Mouse (Mus musculus) thymus, adult 18-20 months (tissue): Measurements from ENCODE around the gene Crybg3.
A peak's percentile ranks its signal among the peaks of the same experiment; 100 is the strongest.

Source experiments
- DNase-seq, 2 experiments: peaks; one replicate each; pipeline ENCODE4 v3.0.0; 2022; ENCODE audit warnings: mixed read lengths in 2 of 2

The Crybg3 gene

DNA sequence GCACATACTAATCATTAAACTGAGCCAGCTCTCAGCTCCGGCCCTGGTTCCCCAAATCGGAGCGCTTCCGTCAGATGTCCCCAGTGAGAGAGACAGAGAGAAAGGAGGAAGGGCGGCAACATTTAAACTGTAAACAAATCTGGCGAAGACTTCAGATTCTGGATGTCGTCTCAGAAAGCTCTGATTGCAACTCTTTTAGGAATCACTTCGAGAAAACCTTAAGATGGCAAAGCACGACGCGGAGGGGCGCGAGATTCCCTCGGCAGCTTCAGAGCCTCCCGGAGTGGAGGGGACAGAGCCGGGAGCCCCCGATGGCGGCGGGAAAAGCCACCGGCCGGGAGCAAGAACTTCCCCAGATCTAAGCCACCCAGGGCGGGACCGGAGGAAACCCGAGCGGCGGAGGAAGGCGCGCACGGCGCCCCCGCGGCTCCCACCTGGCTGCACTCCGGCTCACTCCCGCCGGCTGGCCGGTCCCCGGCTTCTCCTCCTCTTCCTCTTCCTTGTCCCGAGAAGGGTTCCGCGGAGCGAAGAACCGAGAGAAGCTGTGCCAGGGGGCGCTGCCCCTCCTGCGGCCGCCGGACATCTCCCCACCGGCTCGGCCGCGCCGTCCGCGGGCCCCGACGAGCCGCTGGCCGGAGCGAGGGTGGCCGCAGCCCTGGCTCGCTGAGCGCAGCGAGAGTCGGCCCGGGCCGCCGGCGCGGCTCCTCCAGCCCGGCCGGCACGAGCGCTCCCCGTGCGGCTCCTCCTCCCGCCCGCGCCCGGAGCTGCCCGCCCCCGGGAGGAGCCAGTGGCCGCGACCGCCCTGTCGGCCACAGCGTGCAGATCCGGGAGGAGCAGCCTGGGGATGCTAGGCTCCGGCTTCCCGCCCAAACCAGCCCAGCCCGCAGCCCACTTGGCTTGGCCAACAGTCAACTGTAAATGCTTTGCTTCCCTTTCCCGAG is at the start of gene Crybg3:
TSS of gene Crybg3 (minus strand) at position 669 of the 941 bp plus-strand sequence.
- DNase-seq, result peak; percentile 7 to 10

DNA sequence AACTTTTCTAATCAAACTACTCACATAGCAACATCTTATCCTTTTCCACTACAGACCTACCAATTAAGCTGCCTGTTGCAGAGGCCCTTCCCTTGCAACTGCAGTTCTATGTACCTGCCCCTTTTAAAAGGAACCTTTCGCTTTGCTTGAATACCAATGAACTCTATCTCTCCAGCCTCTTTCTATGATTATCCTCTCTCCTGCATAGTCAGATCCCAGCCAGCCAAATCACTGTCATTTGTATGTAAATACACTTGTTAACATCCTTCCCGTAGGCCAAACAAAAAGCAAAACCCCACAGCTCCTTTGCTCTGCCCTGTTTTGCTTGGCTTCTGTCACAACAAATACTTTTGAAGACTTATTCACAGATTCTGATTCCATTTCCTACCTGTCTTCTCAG is 43.0 kb upstream of the Crybg3 start:
- no peak for DNase-seq

DNA sequence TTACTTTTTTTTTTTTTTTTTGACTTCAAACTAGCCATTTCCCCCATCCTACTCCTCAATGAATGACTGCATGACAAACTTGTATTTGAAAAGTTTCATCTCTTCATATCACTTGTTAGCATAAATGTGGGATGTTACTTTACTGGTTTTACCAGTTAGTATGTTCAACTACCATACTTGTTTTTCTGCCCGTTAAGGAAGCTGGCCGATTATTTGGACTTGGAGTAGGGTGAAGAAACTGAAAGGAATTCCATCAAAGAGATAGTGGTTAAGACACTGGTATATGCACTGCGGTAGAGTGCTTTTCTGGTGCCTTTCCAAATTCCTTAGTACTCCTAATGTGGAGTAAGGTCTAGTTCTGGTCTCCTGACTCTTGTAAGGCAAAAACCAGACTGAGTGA is 39.2 kb upstream of the Crybg3 start:
- DNase-seq, result no peak

DNA sequence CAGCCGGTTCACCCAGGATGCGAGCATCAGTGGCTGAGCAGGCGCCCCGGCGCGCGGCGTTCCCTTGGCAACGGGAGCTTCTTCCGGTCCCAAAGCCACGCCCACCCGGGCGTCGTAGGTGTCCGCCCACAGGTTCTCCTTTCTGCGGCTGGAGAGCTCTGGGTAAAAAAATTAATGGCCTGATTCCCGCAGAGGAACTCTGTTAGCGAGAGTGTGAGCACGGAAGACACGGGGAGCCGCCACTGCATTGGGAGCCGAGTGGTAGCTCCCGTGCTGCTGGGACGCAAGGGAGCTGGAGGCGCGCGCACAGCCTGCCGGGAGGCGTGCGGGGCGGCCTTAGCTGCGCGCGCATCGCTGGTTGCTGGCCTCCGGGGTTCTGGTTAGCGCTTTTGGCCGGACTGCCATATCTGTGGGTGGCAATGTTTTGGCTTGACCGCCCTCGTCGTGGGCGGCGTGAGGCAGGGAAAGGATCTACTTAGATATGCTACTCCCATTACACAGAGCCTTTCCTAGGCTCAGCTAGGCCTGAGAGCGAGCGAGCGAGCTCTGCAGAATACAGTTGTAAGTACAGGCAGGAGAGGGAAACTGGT is 38.4 kb upstream of the Crybg3 start, which contains the start of gene Arl6:
TSS of gene Arl6 (minus strand) at position 290 of the 590 bp plus-strand sequence.
- DNase-seq, result peak; percentile 79 to 80

- no peak for DNase-seq
Measured at GRCm38 (mm10) chr16:59634598-59634997, 33.8 kb upstream of the Crybg3 start.

DNA sequence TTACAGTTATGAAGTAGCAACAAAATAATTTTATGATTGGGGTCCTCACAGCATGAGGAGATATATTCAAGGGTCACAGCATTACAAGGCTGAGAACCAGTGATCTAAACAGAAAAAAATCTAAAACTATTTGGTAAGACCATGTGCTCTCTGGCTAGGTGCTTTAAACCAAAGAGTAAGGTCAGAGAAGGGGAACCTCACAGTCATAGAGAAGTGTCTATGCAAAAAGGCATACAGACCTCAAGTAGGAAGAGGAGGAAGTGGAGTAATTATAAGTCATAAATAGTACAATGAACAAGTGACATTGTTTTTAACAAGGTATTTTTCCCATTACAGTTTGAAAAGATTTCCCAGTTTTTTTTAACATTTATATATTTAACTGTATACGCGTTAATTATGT is 20.8 kb upstream of the Crybg3 start:
- DNase-seq, result no peak

DNA sequence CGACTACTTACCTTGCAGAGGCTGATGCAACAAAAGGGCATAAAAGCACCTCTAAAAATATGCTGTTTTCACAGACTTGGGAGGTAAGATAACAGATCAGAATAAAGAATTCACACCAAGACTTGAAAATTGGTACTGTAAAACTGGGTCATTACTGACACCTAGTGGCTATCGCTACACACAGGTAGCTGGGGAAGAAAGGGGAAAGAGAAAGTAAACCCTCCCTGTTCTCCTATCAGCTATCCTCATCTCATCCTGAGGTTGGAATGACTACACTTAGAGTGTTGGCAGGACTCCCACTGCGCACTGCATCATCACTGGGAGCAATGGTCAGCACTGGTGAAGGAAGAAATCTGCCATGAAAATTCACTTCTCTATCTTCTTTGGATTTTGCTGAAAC is 16.4 kb upstream of the Crybg3 start:
- no peak for DNase-seq

DNA sequence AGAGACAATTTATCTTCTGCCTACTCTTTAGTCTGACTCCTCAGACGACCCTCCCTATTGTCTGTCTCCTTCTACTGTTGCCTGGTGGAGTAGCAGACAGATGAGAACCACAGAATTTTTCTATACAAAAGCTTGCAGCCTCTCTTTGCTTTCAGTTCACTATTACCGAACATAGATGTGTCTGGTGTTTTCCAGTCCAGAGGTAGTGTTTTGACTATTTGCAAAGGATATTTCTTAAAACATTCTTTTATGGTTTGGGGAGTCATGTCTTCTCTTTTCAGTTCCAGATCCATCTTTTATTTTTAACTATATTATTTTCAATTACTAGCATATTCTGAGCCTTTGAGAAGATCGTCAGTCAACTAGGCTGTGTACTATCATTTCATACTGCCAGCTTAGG is 14.9 kb upstream of the Crybg3 start:
- no peak for DNase-seq

- no peak for DNase-seq
Measured at GRCm38 (mm10) chr16:59610750-59611149, 10.0 kb upstream of the Crybg3 start.

DNA sequence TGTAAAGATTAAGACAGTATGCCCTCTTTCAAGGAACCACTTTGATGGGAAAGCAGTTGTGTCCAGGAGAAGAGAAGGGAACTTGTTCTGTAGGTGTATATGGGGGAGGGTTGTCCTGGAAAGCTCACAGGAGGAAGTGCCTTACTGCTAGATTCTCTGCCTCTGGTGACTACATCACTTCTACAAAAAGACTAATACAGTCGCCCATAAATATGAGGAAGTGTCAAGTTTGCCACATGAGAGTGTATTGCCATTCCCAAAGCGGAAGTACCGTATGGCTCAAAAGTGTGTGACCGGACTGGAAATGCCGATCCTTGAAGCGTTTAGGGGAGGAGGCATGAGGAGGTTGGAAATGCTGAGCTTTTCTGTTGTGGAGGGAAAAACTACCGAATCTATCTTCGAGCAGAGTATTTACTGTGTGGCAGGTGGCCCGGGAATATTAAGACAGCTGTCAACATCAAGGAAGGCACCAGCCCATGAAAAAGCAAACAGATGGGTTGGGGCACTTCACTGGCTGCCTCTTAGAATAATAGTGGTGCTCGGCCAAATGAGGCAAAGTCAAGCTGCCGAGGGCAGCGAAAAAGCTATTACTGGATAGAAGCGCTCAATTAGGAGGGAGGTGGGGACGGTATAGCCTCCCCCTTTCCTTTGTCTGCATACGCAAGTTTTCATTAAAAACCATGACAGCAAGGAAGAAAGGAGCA is 3.5 kb upstream of the Crybg3 start:
- no peak for DNase-seq

- DNase-seq, result no peak
Measured at GRCm38 (mm10) chr16:59599411-59600265, 1.1 kb downstream of the Crybg3 start.

GRCm38 (mm10) chr16:59598997-59599396 is 1.8 kb downstream of the Crybg3 start:
- no peak for DNase-seq

- DNase-seq, result no peak
Measured at GRCm38 (mm10) chr16:59597256-59597655, 3.5 kb downstream of the Crybg3 start.

DNA sequence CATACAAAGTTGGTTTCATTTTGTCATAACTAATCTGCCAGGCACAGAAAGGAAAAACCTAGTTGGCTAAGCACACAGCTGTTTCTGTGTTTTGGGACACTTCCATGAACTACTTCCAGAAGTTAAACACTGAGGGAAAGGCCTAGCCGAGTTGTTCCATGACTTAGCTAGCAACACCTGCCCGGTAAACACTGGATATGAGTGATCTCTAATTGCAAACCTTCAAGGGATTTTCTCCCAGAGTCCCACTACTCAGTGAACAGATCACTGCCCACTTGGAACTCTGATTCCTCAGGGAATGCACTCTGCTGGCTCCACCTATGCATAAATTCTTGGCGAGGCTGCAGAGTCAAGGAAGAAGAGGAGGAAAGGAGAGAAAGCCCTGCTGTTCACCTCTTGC is 6.1 kb downstream of the Crybg3 start:
- no peak for DNase-seq

GRCm38 (mm10) chr16:59590790-59591189 is 10.0 kb downstream of the Crybg3 start:
- DNase-seq, result no peak

DNA sequence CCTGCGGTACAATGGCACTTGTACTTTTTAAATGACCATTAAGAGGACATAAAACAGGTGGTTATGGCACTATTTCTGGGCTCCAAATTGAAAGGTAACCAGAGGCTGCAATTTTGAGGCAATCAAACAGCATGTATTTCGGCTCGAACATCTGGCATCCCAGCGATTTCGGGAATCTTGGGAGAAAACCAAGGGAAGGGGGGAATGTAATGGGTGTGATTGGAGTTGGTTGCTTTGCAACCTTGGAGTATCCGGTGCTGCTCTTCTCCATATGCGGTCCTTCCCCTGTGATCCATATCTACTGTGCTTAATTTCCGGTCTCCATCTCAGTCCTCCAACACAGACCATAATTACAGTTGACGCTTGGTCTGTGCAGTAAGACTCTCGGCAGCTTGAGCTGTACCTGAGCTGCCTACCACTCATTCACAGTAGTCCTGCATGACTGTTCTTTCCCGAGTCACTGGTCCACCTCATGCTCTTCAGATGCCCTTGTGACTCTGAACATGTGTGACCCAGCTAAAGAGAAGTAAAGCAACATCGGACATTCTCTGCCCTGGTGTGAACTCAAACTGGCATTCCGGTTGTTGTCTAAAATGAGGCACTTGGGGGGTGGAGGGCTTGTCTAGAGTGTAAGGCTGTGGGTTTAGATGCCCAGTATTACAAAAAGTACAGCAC is 12.3 kb downstream of the Crybg3 start:
- no peak for DNase-seq

GRCm38 (mm10) chr16:59587816-59588215 is 13.0 kb downstream of the Crybg3 start:
- DNase-seq, result no peak

- no peak for DNase-seq
Measured at GRCm38 (mm10) chr16:59586911-59587310, 13.9 kb downstream of the Crybg3 start.

DNA sequence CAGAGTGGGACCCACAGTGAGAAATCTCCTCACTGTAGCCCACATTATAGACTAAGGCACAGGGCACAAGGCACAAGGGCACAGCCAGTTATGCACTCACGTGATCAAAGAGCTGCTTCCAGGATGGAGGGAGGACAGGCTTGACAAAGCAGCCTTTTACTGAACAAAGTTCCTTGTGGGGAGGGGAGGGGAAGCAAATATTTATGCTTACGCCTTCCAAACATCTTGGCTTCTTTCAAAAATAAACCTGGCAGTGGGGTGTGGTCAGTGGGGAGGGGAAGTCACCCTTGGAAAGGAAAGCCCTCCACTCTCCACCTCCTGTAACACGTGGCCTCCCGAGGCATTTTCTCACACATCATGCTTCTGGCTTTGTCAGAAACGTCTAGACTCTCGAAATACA is 14.5 kb downstream of the Crybg3 start:
- no peak for DNase-seq

DNA sequence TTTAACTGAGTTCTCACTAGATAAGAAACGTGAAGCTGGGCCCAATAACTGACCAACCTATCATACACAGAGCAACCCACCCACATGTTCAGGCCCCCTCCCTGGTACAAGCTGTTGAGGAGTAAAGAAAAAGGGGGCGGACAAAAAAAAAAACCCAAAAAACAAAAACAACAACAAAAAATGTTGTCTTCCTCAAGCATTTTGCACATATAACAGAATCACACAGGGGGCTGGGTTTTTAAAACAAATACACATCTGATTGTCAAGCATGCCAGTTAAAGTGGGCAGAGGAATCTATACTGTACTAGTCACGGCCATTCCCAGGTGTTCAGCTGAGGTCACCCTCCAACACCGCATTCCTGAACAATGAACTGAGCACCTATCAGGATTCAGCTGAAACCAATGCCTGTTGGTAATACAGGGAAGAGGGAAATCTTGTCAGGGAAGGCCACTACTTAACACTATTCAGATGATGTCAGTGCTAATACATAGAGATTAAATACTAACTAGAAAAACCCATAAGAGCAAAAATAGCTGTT is 15.0 kb downstream of the Crybg3 start:
- no peak for DNase-seq

- DNase-seq, result no peak
Measured at GRCm38 (mm10) chr16:59583515-59583914, 17.3 kb downstream of the Crybg3 start.

DNA sequence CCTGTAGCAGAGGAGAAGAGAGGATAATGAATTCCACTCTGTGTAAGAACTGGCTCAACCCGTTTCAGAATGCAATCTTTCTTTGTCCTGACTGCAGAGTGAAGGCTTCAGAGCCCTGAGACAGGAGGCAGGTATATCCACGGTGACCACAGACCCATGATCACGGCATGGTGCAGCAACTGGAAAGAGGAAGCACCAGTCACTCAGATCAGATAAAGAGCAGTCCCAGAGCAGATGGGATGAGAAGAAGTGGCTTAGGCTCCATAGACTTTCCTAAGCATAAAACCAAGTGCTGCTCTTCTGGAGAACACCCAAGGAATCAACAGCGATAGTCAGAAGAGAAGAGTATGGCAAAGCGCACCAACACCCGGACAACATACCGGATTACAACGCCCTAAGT is 21.5 kb downstream of the Crybg3 start:
- DNase-seq, result no peak
